Mouse (Mus musculus) layer of hippocampus, adult 18-20 months (tissue): ENCODE measurements around the gene Mrpl58. TPM values are rescaled to one million over a fixed set of nuclear protein-coding genes. Genes with fewer than 3 reads are reported as not detected.
A peak's percentile ranks its signal among the peaks of the same experiment; 100 is the strongest.
"Not testable (repeated sequence)": the region's sequence is repeated elsewhere in the genome, so short reads cannot be mapped to it uniquely, and the experiment has no call there.

Experiments
- DNase-seq, 2 experiments: peaks; one replicate each; pipeline ENCODE4 v3.0.0; 2022; ENCODE audit warnings: low spot score in 2 of 2
- total RNA-seq, 2 experiments: library from RNA; stranded (reverse); gene quantifications; 2 replicates each; pipeline ENCODE4 v1.2.3; 2021

The Mrpl58 gene
- total RNA-seq, 2 experiments from 2014 or later = 97.7 to 102 TPM

DNA sequence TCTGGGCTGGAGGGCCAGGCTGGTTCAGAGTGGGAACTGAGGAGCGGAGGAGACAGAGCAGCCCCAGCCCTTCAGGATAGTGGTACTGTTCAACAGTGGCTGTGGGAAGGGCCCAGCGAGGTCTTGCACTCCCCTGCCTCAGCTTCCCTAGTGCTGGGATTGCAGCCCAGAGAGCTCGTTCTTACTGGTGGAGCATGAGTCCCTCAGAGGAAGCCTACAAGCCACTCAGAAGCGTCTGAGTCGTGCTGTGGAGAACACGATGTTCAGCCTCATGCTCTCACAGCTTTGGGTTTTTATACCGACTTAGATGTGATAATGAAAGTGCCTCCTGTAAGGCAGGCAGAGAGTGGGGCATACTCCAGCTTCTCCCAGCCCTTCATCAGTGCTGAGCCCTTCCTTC, 21.1 kb downstream of the Mrpl58 start:
- no peak for DNase-seq

DNA sequence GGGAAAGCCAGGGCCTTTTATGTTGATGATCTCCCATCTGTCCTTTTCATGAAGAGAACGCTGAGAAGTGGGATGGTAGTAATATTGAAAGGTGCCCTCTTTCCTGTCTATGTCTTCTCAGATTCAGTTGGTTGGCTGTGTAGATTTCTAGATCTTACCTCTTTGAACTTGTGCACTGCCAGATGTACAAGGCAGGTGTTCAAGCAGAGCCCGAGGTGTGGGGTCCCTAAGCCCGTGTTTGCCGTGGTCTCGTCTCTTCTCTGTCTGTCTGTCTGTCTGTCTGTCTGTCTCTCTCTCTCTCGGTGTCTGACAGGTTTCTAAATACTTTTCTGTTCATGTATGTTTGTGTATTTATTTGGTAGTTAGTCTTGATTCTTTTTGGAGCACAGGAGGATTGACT, 22.1 kb downstream of the Mrpl58 start:
- DNase-seq = no peak

DNA sequence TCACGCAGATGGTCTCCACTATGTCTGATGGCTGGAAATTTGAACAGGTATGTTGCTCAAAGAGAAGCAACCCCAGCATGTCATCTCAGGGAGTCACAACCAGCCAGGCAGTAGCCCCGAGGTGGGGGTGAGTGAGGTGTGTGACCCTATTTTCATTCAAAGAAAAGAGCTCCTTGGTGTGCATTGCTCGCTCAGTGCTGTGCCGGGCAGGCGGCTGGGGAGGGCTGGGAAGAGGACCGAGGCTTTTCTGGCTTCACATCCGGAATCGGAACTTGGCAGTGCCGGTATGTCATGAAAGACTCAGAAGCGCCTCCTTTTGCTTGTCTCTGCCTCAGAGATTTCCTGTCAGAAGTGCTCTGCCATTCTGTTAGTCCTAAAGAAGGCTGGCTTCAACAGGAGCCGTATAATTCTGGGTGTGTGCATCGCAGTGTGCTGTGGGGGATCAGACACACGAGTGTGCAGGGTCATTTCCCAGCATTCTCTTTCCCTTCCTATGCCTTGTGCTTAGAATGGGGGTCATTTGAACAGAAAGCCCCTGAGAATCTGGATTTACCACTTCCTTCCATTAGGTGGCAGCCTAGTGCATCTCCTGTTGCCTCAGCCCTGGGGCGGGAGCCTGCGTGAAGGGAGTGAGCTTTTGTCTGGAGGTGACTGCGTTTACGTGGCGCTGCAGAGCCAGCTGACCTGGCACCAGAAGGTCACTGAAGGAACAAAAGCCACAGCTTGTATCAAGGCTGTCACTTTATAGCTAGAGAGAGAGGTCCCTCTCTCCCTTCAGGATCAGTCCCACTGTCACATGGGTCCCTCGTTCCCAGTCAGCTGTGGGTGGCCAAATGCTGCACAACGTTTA, 24.2 kb downstream of the Mrpl58 start:
- DNase-seq = peak; percentile 66 to 86

DNA sequence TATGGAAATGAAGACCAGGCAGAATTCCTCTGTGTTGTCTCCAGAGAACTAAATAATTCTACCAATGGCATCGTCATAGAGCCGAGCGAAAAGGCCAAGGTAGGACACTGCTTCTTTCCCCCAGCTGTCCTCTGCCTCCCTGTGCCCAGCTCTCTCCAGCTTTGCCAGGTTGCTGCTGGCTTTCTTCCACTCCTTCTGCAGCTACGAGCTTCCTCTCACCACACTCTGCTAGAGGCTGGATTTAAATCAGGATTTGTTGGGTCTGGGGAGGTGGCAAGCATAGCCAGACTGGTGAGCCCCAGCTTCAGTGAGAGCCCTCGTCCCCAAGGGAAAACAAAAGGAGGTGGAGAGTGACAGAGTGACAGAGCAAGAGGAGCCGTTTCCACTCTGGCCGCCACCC, 25.8 kb downstream of the Mrpl58 start:
- no peak for DNase-seq

DNA sequence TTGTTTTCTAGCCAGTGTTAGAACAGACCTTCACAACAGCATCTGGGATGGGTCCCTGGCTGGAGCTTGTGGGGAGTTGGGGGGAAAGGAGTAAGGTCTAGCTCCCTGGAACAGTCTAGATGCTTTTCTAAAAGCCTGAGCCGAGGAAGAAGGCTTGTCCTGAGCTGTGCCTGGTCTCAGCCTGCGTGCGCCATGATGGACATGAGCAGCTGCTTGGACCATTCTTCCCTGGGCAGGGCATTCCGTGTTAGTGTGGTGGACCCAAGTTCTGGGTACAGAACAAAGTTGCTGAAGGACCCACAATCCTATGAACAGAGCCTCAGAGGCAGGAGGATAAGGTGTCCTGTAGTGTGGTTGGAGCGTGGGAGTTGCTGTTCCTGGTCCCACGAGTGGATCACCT, 27.0 kb downstream of the Mrpl58 start:
- no peak for DNase-seq

DNA sequence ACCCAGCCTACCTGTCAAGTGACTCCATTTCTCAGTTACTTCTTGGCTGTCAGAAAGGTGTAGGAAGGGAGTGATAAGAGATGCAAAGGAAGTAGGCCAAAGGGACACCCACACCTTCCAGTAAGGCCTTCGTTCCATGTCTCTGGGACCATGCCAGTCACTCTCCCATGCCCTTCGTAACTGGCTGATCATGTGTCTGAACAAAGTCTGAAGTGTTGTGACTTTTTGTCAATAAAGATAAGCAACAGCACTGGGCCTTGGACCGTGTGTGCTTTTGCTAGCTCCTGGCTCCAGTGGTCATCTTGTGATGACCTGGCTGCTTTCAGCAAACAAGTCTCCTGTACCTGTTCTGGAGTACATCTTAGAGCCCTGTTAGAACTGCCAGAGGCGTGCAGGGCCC, 29.3 kb downstream of the Mrpl58 start:
- DNase-seq = no peak

DNA sequence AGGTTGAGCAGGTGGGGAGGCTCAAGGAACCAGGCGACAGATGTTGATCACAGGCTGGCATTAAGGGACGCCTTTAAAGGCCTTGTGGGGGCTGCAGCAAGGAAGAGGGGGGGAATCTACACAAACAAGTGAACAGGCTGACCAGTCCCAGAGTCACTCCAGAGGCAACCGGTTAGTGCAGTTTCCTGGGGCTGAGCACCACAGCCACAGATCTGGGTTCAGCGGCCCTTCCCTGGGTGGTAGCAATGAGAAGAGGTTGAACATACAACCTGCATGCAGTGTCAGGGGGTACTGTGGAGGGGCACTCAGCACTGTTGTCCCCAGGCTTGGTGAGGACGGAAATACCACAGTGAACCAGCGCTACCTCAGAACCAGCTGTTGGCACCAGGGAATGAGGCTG, 29.8 kb downstream of the Mrpl58 start:
- no peak for DNase-seq

DNA sequence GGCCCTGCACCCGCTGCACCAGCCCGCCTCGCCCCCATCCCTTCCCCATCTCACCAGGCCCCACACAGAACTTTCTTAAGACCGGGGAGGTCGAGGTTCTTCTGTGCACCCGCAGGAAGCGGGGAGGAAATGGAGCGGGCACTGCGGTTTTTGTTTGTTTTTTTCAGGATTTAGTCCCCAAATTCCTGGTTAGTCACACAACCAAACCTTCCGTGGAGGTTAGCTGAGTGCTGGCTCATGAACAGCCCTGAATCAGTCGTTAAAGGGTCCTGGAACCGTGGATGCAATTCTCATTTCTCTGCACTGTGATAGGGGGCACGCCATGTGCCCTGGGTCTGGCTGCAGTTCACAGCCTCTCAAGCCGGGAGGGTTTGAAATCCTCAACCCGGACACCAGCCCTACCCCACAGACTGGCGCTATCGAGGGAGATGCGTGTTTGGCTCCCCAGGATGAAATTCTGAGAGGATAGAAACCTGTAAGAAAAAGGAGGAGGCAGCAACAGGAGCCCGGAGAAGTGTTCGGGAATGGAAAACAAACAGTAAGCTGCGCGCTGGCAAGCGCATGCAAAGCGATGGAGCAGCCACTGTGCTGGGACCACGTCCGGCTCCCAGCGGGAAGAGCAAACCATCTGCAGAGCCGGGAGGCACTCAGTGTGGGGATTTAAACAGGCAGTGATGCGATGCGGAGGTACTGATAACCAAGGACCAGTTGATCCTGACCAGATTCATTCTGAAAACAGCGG, 32.2 kb downstream of the Mrpl58 start:
- DNase-seq = no peak

DNA sequence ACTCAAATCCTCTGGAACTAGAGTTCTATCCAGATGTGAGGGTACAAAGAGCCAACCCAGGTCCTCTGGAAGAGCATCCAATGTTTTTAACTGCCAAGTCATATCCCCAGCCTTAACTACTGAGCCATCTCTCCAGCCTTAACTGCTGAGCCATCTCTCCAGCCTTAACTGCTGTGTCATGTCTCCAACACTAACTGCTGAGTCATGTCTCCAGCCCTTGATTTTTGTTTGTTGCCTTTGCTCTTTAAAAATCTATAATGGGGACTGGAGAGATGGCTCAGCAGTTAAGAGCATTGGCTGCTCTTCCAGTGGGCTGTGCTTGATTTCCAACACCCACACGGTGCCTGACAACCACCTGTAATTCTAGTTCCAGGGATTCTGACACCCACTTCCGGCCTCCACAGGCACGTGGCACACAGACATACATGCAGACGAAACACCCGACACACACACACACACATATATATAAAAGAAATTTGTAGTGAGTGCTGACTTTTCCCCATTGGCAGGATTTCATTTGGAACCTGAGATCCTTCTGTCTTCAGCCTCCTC, 34.1 kb downstream of the Mrpl58 start:
- peak in 1 of 2 experiments; percentile 35 for DNase-seq

DNA sequence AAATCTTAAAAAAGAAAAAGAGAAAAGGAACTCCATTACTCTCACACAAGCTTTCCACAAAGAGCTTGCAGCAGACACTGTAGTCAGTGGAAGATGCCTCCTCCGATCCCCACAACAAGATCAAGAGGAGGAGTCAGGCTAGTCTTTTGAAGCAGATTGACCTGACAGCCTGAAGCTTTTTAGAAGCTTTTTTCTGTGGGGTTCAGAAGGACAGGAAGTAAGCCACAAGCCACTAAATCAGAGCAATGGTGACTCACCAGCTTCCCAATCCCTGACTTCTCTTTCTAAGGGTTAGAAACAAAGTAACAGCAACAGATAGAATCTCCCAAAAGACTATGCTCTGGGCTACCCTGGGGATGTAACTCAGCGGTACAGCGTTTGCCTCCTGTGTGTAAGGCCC, 35.8 kb downstream of the Mrpl58 start:
- no peak for DNase-seq

DNA sequence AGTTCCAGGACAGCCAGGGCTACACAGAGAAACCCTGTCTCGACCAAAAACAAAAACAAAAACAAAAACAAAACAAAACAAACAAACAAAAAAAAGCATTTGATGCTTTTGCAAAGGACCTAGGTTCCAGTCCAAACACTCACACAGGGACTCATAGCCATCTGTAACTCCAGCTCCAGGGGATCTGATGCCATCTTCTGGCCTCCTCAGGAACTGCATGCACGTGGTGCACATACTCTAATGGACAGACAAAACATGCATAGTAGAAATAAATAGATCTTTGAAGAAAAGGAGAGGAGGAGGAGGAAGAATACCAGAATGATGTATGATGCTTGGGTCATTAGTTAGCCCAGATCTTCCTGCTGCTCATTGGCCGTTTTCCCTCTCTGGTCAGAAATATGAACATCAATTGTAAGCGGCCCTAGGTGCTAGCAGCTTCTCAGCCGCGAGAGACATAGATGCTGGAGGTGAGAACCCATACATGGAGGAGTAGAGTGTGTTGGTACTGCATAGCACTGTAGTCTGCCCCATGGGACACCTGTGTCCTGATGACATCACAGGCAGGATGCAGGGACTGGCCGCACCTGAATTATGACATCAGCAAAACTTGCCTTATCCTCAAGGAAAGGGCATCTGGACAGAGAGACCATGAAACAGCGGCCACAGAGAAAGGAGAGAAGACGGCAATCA, 36.5 kb downstream of the Mrpl58 start, which contains the start of gene Trim80:
Gene Trim80 (plus strand): TSS at position 640 of the 690 bp plus-strand sequence.
- no peak for DNase-seq

DNA sequence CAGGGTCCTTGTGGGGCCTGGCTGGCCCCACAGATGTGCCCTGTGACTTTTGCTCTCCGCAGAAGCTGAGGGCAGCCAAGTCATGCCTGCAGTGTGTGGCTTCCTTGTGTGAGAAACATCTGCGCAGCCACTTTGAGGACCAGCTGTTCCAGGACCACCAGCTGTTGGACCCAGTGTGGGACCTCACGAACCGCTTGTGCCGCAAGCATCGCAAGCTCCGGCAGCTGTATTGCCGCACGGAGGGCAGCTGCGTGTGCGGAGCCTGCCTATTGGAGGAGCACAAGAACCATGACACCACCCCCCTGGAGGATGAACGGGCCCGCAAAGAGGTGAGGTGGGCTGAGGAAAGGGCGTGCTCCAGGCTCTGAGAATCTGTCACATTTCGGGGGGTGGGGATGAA, 37.9 kb downstream of the Mrpl58 start:
- no peak for DNase-seq

DNA sequence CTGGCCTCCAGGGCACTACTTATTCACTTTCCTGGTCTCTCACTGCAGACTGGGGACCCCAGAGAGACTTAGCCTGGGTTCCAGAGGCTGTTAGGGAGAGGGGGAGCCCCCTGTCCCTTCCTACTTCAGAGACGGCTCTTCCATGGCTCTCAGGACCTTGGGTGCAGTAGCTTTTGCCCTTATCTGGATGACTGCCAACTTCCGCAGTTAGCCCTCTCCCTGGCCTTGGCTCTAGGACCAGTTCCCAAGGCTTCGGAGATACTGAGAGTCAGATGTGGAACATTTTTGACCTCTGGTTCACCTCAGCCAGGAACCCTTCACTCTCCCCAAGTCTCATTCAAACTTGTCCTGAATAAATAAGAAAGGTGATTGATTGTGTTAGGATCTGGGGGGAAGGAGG, 43.4 kb downstream of the Mrpl58 start:
- DNase-seq = no peak

DNA sequence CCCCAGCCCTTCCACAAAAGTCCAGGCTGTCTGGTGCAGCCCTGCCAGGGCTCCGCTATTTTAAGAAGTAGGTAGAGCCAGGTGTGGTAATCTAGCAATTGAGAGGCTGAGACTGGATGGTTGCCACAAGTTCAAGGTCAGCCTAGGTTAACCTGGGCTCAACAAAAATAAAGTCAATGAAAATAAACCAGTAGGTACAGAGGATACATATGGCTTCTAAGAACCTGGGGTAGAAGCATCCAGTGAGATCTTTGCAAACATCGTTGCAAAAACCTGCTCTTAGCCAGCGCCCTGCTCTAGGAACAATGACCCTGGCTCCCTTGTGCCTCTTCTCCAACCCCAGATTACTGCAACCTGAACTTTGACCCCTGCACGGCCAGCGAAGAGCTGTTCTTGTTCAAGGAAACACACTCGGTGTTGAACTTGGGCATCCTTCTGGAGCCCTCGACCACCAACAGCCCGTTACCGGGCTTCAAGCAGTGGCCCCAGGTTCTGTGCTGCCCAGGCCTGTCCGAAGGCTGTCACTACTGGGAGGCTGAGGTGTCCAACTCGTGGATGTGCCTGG, 43.9 kb downstream of the Mrpl58 start:
- DNase-seq = no peak

DNA sequence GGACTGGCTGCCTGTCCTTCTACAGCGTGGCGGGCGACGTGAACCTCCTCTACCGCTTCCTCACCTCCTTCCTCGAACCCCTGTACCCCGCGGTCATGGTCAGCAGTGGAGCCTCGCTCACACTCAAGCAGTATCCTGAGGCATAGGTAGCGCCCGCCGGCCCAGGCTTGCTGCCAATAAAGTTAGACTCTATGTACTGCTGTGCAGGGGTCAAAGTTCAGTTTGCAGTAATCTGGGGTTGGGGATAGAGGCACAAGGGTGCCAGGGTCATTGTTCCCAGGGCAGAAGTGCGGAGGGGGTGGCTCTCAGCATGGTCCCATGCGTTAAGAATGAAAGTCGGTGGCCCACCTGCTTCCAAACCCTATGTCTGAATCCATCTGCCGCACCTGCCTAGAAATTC, 44.5 kb downstream of the Mrpl58 start:
- no peak for DNase-seq

DNA sequence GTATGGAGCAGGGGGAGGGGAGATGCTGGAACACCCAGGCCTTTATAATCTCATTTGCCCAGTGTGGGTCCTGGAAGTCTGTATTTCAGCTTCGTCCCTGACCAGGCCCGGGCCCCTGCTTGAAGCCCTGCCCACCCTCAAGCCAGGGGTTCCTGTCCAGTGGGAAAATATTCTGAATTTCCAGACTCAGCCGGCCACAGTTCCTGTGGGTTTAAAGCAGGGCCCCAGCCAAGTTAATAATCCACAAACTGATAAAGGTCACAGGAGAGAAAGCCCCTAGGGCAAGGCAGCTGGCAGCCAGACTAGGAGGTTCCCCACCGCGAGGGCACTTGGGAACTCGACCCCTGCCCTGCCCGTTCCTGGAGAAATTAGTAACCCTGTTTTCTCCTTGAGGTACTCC, 45.4 kb downstream of the Mrpl58 start:
- no peak for DNase-seq

DNA sequence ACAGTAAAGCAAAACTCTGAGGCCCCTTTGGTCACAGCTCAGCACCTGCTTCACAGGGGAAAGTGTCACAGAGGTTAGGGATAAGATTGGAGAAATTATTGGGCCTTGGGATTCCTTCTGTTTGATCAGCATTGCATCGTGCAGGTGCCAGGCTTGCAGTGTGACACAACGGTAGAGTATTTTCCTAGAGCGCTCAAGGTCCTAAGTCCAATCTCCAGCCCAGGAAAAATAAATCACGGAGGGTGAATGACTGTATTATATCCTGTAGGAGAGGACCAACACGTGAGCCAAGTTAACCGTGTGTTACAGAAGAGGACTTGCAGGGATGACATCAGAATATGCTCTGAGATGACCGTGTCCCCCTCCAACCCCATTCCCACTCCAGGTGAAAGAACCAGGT, 46.6 kb downstream of the Mrpl58 start:
- DNase-seq = no peak

DNA sequence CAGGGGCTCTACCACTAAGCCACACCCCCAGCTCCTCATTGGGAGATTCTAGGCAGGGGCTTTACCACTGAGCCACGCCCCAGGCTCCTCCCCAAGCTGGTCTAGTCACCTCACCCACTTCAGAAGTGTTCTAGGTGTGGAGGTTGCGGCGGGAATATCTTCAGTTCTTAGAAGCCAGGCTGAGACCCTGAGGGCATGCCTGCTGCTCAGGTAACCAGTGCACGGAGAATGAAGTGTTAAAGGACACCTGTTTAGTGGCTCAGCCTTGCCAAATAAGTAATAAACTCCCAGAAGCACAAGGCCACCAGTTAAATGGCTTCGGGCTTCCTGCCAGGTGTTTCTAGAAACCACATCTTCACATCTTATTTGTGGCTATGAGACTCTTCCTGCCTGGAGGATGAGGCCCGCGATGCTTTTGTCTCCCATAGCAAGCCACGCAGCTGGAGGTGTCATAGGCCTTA, 48.3 kb downstream of the Mrpl58 start:
- DNase-seq = no peak

DNA sequence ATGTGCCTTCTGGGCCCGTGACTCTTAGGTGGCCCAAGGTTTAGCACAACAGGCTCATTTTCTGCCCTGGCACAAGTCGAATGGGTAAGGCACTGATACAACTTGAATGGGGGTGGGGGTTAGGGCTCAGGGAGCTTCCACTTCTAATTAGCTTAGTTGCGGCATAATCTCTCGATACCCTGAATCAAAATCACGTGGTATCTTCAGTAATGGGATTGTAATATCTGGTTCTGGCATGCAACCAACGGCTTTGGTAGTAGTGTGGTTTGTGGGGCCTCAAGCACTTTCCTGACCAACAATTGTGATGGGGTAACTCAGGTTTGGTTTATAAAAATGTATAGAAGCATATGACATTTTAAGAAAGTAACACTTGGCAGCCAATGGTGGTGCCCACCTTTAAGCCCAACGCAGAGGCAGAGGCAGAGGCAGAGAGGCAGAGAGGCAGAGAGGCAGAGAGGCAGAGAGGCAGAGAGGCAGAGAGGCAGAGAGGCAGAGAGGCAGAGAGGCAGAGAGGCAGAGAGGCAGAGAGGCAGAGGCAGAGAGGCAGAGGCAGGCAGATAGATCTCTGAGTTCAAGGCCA, 48.8 kb downstream of the Mrpl58 start:
- no peak for DNase-seq

DNA sequence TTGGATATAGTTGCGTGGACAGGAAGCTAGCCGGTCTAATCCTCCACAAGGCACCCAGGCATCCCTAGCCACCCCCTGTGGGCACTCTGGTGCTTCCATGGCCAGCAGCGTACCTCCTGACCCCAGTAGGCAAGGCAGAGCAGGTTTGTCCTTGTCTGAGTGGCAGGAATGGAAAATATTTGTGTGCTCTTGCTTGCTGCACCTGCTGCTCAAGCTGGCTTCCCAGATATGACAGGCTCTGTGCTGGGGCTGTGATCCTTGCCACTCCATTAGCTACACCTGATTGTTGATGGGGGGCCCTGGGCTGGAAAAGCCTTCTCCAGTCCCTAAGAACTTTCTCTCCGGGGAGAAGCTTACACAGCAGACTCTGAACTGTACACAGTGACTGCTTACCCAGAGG, 49.8 kb downstream of the Mrpl58 start:
- no peak for DNase-seq

DNA sequence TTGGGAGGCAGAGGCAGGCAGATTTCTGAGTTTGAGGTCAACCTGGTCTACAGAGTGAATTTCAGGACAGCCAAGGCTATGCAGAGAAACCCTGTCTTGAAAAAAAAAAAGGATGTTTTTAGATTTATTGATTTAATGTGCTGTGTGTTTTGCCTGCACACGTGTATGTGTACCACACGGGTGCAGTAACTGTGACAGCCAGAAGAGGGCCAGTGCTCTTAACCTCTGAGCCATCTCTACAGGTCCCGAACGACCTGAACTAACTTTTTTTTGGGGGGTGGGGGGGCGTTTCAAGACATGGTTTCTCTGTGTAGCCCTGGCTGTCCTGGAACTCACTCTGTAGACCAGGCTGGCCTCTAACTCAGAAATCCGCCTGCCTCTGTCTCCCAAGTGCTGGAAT, 51.3 kb downstream of the Mrpl58 start:
- not testable (repeated sequence) for DNase-seq
